Mouse (Mus musculus): ENCODE data around the gene Etfa. TPM values are rescaled to one million over a fixed set of nuclear protein-coding genes. Genes with fewer than 3 reads are reported as not detected.

The Etfa gene
- total RNA-seq, 2 experiments from 2014 or later, result 42.7 to 44.6 TPM

- intact Hi-C loops (cut with DNase I), result loop anchor here (5.0 kb wide), 1 partner anchor 111 kb away; no protein-coding TSS in a partner anchor
These were observed 26.3 kb upstream of the Etfa start, which contains the start of gene Isl2 for GRCm38 (mm10) chr9:55538377-55538776. Gene Isl2 (plus strand): TSS chr9:55538672.

GRCm38 (mm10) chr9:55535907-55536306, 23.9 kb upstream of the Etfa start:
- intact Hi-C loops (cut with DNase I), result loop anchor here (5.0 kb wide), 1 partner anchor 109 kb away; no protein-coding TSS in a partner anchor
- DNase-seq (ENCODE audit: extremely low spot score in 1 of 2, low spot score in 2 of 2), result peak in 1 of 2 experiments; percentile 79

More at GRCm38 (mm10) chr9:55538377-55538776, 26.3 kb upstream of the Etfa start, which contains the start of gene Isl2:
- DNase-seq (ENCODE audit: extremely low spot score in 1 of 2, low spot score in 2 of 2), result peak in 1 of 2 experiments; percentile 54

- intact Hi-C loops (cut with DNase I), result no loop called here
- no peak for DNase-seq (ENCODE audit: extremely low spot score in 1 of 2, low spot score in 2 of 2)
These were observed 13.7 kb upstream of the Etfa start for GRCm38 (mm10) chr9:55525716-55526115.

GRCm38 (mm10) chr9:55511521-55511993, 486 bp downstream of the Etfa start:
- intact Hi-C loops (cut with DNase I), result no loop called here
- peak in 1 of 2 experiments; percentile 9 for DNase-seq (ENCODE audit: extremely low spot score in 1 of 2, low spot score in 2 of 2)

GRCm38 (mm10) chr9:55510651-55511235, 1.3 kb downstream of the Etfa start:
- DNase-seq (ENCODE audit: extremely low spot score in 1 of 2, low spot score in 2 of 2), result peak in 1 of 2 experiments; percentile 23
- intact Hi-C loops (cut with DNase I), result no loop called here

- DNase-seq (ENCODE audit: extremely low spot score in 1 of 2, low spot score in 2 of 2), result no peak
- intact Hi-C loops (cut with DNase I), result no loop called here
These were observed 2.3 kb downstream of the Etfa start for GRCm38 (mm10) chr9:55509731-55510130.

GRCm38 (mm10) chr9:55508701-55509100, 3.3 kb downstream of the Etfa start:
- no peak for DNase-seq (ENCODE audit: extremely low spot score in 1 of 2, low spot score in 2 of 2)
- intact Hi-C loops (cut with DNase I), result no loop called here

GRCm38 (mm10) chr9:55507922-55508321, 4.1 kb downstream of the Etfa start:
- intact Hi-C loops (cut with DNase I), result no loop called here
- DNase-seq (ENCODE audit: extremely low spot score in 1 of 2, low spot score in 2 of 2), result no peak

- intact Hi-C loops (cut with DNase I), result no loop called here
- DNase-seq (ENCODE audit: extremely low spot score in 1 of 2, low spot score in 2 of 2), result peak in 1 of 2 experiments; percentile 15
These were observed 29.9 kb downstream of the Etfa start for GRCm38 (mm10) chr9:55482116-55482515.

GRCm38 (mm10) chr9:55478699-55479098, 33.3 kb downstream of the Etfa start:
- intact Hi-C loops (cut with DNase I), result no loop called here
- DNase-seq (ENCODE audit: extremely low spot score in 1 of 2, low spot score in 2 of 2), result no peak

GRCm38 (mm10) chr9:55476084-55476483, 36.0 kb downstream of the Etfa start:
- intact Hi-C loops (cut with DNase I), result no loop called here
- no peak for DNase-seq (ENCODE audit: extremely low spot score in 1 of 2, low spot score in 2 of 2)

GRCm38 (mm10) chr9:55468397-55468796, 43.6 kb downstream of the Etfa start:
- DNase-seq (ENCODE audit: extremely low spot score in 1 of 2, low spot score in 2 of 2), result no peak
- intact Hi-C loops (cut with DNase I), result no loop called here

GRCm38 (mm10) chr9:55453366-55453765, 58.7 kb downstream of the Etfa start:
- DNase-seq (ENCODE audit: extremely low spot score in 1 of 2, low spot score in 2 of 2), result no peak
- intact Hi-C loops (cut with DNase I), result no loop called here

- no peak for DNase-seq (ENCODE audit: extremely low spot score in 1 of 2, low spot score in 2 of 2)
- intact Hi-C loops (cut with DNase I), result no loop called here
These were observed 59.1 kb downstream of the Etfa start for GRCm38 (mm10) chr9:55452906-55453305.

GRCm38 (mm10) chr9:55451426-55451825, 60.6 kb downstream of the Etfa start:
- intact Hi-C loops (cut with DNase I), result no loop called here
- no peak for DNase-seq (ENCODE audit: extremely low spot score in 1 of 2, low spot score in 2 of 2)

- intact Hi-C loops (cut with DNase I), result no loop called here
These were observed 62.0 kb downstream of the Etfa start for GRCm38 (mm10) chr9:55450035-55450434.

GRCm38 (mm10) chr9:55449108-55449507, 62.9 kb downstream of the Etfa start:
- no peak for DNase-seq (ENCODE audit: extremely low spot score in 1 of 2, low spot score in 2 of 2)
- intact Hi-C loops (cut with DNase I), result no loop called here

More at GRCm38 (mm10) chr9:55450035-55450434, 62.0 kb downstream of the Etfa start:
- DNase-seq (ENCODE audit: extremely low spot score in 1 of 2, low spot score in 2 of 2), result no peak

- DNase-seq (ENCODE audit: extremely low spot score in 1 of 2, low spot score in 2 of 2), result no peak
- intact Hi-C loops (cut with DNase I), result no loop called here
These were observed 64.5 kb downstream of the Etfa start for GRCm38 (mm10) chr9:55447509-55447908.

GRCm38 (mm10) chr9:55439206-55439780, 72.8 kb downstream of the Etfa start:
- intact Hi-C loops (cut with DNase I), result no loop called here
- DNase-seq (ENCODE audit: extremely low spot score in 1 of 2, low spot score in 2 of 2), result no peak

GRCm38 (mm10) chr9:55438433-55438832, 73.6 kb downstream of the Etfa start:
- intact Hi-C loops (cut with DNase I), result no loop called here
- no peak for DNase-seq (ENCODE audit: extremely low spot score in 1 of 2, low spot score in 2 of 2)
